Mouse (Mus musculus) CH12F3 (cell line): ENCODE measurements at regions not wholly inside any gene's neighbourhood (a gene's known extent, or its start where the extent isn't known, plus 50 kb on each side); places are given as distances from the start of the nearest gene placed in this dataset.

ENCODE experiments used
- in situ Hi-C: fragments of 300-500 bp; cut with MboI; formaldehyde crosslinking; loops from 2 replicates; pipeline ENCODE4 v1.14.3; 2020; ENCODE audit warnings: low sequenced_read_pairs

GRCm38 (mm10) chr15:96776476-96777075 is 77.0 kb upstream of the Slc38a2 start:
- in situ Hi-C loops: no loop called here

GRCm38 (mm10) chr15:96775129-96775528 is 75.6 kb upstream of the Slc38a2 start:
- in situ Hi-C loops: no loop called here

- in situ Hi-C loops: no loop called here
Measured at GRCm38 (mm10) chr15:96774664-96775063, 75.1 kb upstream of the Slc38a2 start.

- in situ Hi-C loops: no loop called here
Measured at GRCm38 (mm10) chr15:96773656-96774055, 74.1 kb upstream of the Slc38a2 start.

GRCm38 (mm10) chr15:96772701-96773100 is 73.2 kb upstream of the Slc38a2 start:
- in situ Hi-C loops: no loop called here

- in situ Hi-C loops: no loop called here
Measured at GRCm38 (mm10) chr15:96770786-96771185, 71.3 kb upstream of the Slc38a2 start.

GRCm38 (mm10) chr15:96770299-96770698 is 70.8 kb upstream of the Slc38a2 start:
- in situ Hi-C loops: no loop called here

GRCm38 (mm10) chr15:96769751-96770150 is 70.2 kb upstream of the Slc38a2 start:
- in situ Hi-C loops: no loop called here

GRCm38 (mm10) chr15:96768301-96768993 is 68.9 kb upstream of the Slc38a2 start:
- in situ Hi-C loops: no loop called here

GRCm38 (mm10) chr15:96767188-96767587 is 67.7 kb upstream of the Slc38a2 start:
- in situ Hi-C loops: no loop called here

- in situ Hi-C loops: no loop called here
Measured at GRCm38 (mm10) chr15:96766238-96766637, 66.7 kb upstream of the Slc38a2 start.

GRCm38 (mm10) chr15:96763611-96764010 is 64.1 kb upstream of the Slc38a2 start:
- in situ Hi-C loops: no loop called here

- in situ Hi-C loops: no loop called here
Measured at GRCm38 (mm10) chr15:96759078-96759995, 59.8 kb upstream of the Slc38a2 start.

GRCm38 (mm10) chr15:96757446-96758198 is 58.1 kb upstream of the Slc38a2 start:
- in situ Hi-C loops: no loop called here

GRCm38 (mm10) chr15:96756456-96756855 is 56.9 kb upstream of the Slc38a2 start:
- in situ Hi-C loops: no loop called here

- in situ Hi-C loops: no loop called here
Measured at GRCm38 (mm10) chr15:96755951-96756350, 56.4 kb upstream of the Slc38a2 start.

- in situ Hi-C loops: no loop called here
Measured at GRCm38 (mm10) chr15:96755322-96755942, 55.9 kb upstream of the Slc38a2 start.

GRCm38 (mm10) chr15:96754079-96754478 is 54.5 kb upstream of the Slc38a2 start:
- in situ Hi-C loops: no loop called here

- in situ Hi-C loops: no loop called here
Measured at GRCm38 (mm10) chr15:96752719-96753118, 53.2 kb upstream of the Slc38a2 start.

- in situ Hi-C loops: no loop called here
Measured at GRCm38 (mm10) chr15:96752062-96752358, 52.5 kb upstream of the Slc38a2 start.
